Mouse (Mus musculus) heart, embryonic 13.5 days (tissue): ENCODE measurements around the gene Ugt1a6b. TPM values are rescaled to one million over a fixed set of nuclear protein-coding genes. Genes with fewer than 3 reads are reported as not detected.

Experiments
- ATAC-seq: fragments of 200-750 bp; cut with Nextera tagmentation; 2 replicates; pipeline ENCODE4 v1.8.0; 2017; ENCODE audit warnings: moderate TSS enrichment; ENCODE audit not compliant: insufficient number of reproducible peaks, low FRiP score, low TSS enrichment; ENCODE audit errors: extremely low read depth
- H3K27ac ChIP-seq: fragments of 300-500 bp; sonication (generic); replicated peaks from 2 replicates; pipeline ENCODE4 v1.5.1; 2015; ENCODE audit warnings: moderate library complexity, mild to moderate bottlenecking, inconsistent platforms
- H3K27me3 ChIP-seq: fragments of 300-500 bp; sonication (generic); replicated peaks from 2 replicates; pipeline ENCODE4 v1.6.1; 2015; ENCODE audit warnings: mild to moderate bottlenecking, inconsistent platforms
- H3K36me3 ChIP-seq: fragments of 300-500 bp; sonication (generic); 2 replicates; pipeline ENCODE4 v1.6.1; 2015; ENCODE audit warnings: mild to moderate bottlenecking, inconsistent platforms
- H3K4me1 ChIP-seq: fragments of 300-500 bp; sonication (generic); 2 replicates; pipeline ENCODE4 v1.6.1; 2015; ENCODE audit warnings: inconsistent platforms
- H3K4me2 ChIP-seq: fragments of 300-500 bp; sonication (generic); 2 replicates; pipeline ENCODE4 v1.6.1; 2015; ENCODE audit warnings: inconsistent platforms, mild to moderate bottlenecking, moderate library complexity
- H3K4me3 ChIP-seq: fragments of 300-500 bp; sonication (generic); 2 replicates; pipeline ENCODE4 v1.5.1; 2015; ENCODE audit warnings: moderate library complexity, mild to moderate bottlenecking, inconsistent platforms
- H3K9ac ChIP-seq: fragments of 300-500 bp; sonication (generic); 2 replicates; pipeline ENCODE4 v1.6.1; 2015; ENCODE audit warnings: inconsistent platforms, mild to moderate bottlenecking, moderate library complexity
- H3K9me3 ChIP-seq: fragments of 300-500 bp; sonication (generic); 2 replicates; pipeline ENCODE4 v1.6.1; 2016; ENCODE audit warnings: inconsistent platforms
- WGBS: fragments of 180-500 bp; shearing (Covaris S2); methylation state at CpG from one replicate; pipeline ENCODE4 v1.1.7; 2015; ENCODE audit warnings: mixed read lengths; 5-methylcytosine and 5-hydroxymethylcytosine counted together
- polyA plus RNA-seq: library from polyadenylated mRNA; unstranded; fragments of >200 nt; fragmentation: Nextera tagmentation; extraction: Ambion mirVana; gene quantifications from 2 replicates; pipeline ENCODE4 v1.2.1, GENCODE M21; 2015

The Ugt1a6b gene
- polyA plus RNA-seq, 1 experiment from 2014 or later: not detected

DNA sequence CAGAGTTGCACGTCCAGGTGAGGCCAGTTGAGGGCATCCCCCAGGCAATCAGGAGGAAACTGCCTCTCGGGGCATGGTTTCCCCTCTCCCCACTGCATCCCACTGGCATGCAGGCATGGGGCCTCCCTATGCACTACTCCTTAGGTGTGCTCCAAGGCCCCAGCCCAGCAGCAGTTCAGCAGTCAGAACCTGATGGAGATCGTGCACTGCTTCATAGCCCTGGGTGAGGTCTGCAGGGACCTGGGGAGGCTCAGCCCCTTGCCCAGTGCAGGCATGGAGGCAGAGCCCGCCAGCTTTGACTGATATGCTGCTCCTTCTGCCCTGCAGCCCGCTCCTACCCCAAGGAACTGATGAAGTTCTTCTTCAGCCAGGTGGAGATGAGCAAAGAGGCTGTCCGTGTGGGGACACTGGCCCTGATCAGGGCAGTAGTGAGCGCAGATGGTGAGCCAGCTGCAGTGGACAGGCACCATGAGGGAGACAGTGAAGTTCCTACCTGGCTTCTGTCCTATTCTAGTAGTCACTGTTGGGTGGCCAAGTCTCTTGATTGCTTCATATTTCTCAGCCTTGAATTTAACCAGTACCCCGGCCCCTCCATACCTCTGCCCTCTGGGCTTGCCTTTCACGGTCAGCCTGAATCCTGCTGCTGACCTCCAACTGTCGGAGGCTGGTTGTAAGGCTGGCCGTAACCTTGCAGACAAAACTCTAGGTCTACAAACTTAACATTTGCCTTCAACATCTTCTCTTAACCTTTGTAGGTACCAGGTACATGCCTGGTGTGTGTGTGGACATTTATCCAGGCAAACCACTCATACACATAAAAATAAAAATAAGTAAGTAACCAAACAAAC, 132.2 kb downstream of the Ugt1a6b start:
- Histone ChIP-seq H3K4me1 (no peaks in the 10 kb centered on the region), H3K9ac (no peak overlapping the region), H3K27ac (no peak overlapping the region), H3K27me3 (no peaks in the 10 kb centered on the region), H3K4me3 (no peak overlapping the region), H3K4me2 (no peak overlapping the region), H3K36me3 (no peaks in the 10 kb centered on the region), H3K9me3 (peaks cover 94% of the 10 kb centered on the region)
- ATAC-seq: no peak
- WGBS: 52% methylated on average over 11 of the region's 11 CpGs

DNA sequence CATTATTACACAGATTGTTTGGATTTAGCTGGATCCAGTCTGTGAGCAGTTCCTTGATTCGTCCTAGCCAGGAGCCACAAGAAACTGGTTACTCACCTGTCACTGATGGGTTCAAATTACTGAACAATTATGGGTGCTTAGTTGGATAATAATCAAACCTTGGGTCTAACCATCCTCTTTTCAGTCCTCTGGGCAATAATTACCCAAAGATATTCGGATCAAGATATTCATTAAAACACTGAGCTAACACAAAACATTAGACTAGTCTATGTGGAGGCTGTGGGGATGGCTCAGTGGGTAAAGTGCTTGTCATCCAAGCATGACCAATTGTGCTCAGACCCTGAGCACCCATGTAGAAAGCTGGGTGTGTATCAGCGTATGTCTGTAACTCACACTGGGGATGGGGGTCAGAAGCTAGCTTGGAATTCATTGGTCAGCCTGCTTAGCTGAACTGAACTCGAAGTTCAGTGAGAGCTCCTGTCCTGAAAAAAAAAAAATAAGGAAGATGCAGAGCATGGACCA, 132.9 kb downstream of the Ugt1a6b start:
- Histone ChIP-seq H3K4me1 (no peaks in the 10 kb centered on the region), H3K36me3 (no peaks in the 10 kb centered on the region), H3K4me2 (no peak overlapping the region), H3K27ac (no peak overlapping the region), H3K27me3 (no peaks in the 10 kb centered on the region), H3K9me3 (peaks cover 94% of the 10 kb centered on the region), H3K9ac (no peak overlapping the region), H3K4me3 (no peak overlapping the region)
- 50% methylated on average over 4 of the region's 4 CpGs for WGBS
- no peak for ATAC-seq

DNA sequence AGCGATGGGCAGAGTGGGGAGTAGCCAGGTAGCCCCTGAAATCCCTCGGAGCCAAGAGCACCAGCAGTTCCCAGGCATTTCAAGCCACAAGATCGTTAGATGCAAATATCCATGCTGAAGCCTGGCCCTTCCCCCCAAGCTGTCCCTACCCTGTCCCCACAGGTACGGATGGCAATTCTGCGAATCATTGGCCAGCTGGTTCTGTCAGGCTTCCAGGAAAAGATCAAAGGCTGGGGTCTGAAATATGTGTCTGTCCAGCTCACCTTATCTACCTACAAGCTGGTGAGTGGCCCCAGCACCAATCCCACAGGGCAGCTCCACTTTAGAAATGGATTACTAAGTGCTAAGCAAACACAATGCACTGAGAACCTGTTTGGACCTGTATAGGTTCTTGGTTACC, 134.3 kb downstream of the Ugt1a6b start:
- no peak for ATAC-seq
- Histone ChIP-seq H3K4me3 (no peak overlapping the region), H3K36me3 (no peaks in the 10 kb centered on the region), H3K9ac (no peak overlapping the region), H3K9me3 (peaks cover 94% of the 10 kb centered on the region), H3K4me2 (no peak overlapping the region), H3K4me1 (no peaks in the 10 kb centered on the region), H3K27ac (no peak overlapping the region), H3K27me3 (no peaks in the 10 kb centered on the region)
- 62% methylated on average over 5 of the region's 5 CpGs for WGBS

DNA sequence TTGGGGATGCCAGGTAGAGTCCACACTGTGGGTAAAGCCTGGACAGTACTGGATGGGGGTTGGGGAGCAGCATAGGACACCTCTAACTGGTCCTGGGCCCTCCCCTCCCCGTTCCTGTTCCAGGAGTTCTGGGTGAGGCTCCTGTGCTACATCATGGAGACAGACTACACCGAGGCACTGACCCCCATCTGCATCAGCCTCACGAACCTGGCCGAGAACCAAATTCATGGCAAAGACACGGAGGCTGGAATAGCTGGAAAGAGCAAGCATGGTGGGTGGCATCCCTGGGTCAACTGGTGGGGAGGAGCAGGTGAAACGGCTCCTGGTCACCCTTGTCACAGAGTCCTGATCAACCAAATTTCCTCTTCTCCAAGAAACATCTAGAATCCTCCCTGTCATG, 135.7 kb downstream of the Ugt1a6b start:
- Histone ChIP-seq H3K27me3 (no peaks in the 10 kb centered on the region), H3K4me3 (no peak overlapping the region), H3K9me3 (peaks cover 94% of the 10 kb centered on the region), H3K4me1 (no peaks in the 10 kb centered on the region), H3K27ac (no peak overlapping the region), H3K9ac (no peak overlapping the region), H3K36me3 (no peaks in the 10 kb centered on the region), H3K4me2 (no peak overlapping the region)
- ATAC-seq: 0 out of 2 replicates have a peak, but pooled peaks have one; percentile 1
- 68% methylated on average over 6 of the region's 6 CpGs for WGBS

DNA sequence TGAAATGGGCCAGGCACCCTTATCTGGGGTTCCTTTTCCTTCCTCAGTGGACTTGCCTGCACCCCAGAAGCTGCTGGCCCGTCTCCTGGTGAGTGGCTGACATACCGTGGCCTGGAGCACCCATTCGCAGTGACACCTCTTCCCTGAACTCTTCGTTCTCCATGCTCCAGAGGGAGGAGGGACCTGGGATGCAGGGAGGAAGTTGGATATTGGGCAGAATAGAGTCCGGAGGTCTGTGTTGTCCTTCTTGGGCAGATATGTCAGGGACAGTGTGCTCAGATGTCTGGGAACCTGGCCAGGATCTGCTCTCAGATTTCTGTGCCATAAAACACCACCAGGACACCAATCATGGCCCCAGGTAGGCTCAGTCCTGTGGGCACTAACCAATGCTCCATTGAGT, 137.0 kb downstream of the Ugt1a6b start:
- no peak overlapping the region for H3K4me3 ChIP-seq
- H3K27ac ChIP-seq: no peak overlapping the region
- H3K4me1 ChIP-seq: no peaks in the 10 kb centered on the region
- WGBS: 63% methylated on average over 5 of the region's 5 CpGs
- H3K9ac ChIP-seq: no peak overlapping the region
- H3K36me3 ChIP-seq: no peaks in the 10 kb centered on the region
- no peaks in the 10 kb centered on the region for H3K27me3 ChIP-seq
- ATAC-seq: no peak
- H3K9me3 ChIP-seq: peaks cover 95% of the 10 kb centered on the region
- no peak overlapping the region for H3K4me2 ChIP-seq

DNA sequence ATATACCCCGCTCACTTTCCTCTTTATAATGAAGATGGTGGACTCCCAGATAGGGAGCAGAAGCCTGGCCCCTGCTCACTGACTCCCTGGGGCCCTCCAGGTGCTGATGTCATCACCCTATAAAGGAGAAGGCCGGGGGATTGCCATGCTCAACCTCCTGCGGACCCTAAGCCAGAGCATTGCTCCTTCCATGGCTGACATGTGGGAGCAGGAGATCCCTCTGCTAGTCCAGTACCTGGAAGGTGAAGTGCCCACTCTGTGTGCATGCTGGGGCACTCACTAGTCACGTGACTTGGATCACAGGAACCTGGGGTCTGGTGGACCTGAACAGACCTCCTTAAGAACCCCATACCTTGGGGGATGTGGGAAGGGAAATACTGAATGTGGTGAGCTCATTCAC, 137.5 kb downstream of the Ugt1a6b start:
- H3K4me1 ChIP-seq: no peaks in the 10 kb centered on the region
- H3K9ac ChIP-seq: no peak overlapping the region
- 53% methylated on average over 4 of the region's 4 CpGs for WGBS
- no peak overlapping the region for H3K27ac ChIP-seq
- H3K9me3 ChIP-seq: peaks cover 95% of the 10 kb centered on the region
- no peak for ATAC-seq
- no peaks in the 10 kb centered on the region for H3K36me3 ChIP-seq
- H3K4me3 ChIP-seq: no peak overlapping the region
- no peak overlapping the region for H3K4me2 ChIP-seq
- no peaks in the 10 kb centered on the region for H3K27me3 ChIP-seq

DNA sequence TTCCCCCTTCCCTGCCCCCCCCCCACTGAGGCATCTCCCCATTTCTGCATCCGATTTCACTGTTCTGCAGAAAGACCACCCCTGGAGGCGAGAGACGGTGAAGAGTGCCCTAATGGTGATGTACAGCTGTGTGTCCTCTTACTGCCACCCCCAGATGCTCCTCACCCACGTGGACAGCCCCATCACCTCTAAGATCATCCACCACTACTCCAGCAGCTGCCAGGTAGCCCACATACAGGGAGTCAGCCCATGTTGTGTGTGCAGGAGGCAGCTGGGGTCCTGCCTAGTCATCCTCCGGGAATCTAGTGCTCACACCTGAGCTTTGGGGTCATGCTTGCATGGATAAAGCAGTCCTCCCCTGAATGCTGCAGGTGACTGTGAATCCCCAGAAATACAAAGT, 140.8 kb downstream of the Ugt1a6b start:
- 58% methylated on average over 5 of the region's 5 CpGs for WGBS
- Histone ChIP-seq H3K27me3 (no peaks in the 10 kb centered on the region), H3K9me3 (peaks cover 97% of the 10 kb centered on the region), H3K9ac (no peak overlapping the region), H3K4me3 (no peak overlapping the region), H3K4me1 (no peaks in the 10 kb centered on the region), H3K36me3 (no peaks in the 10 kb centered on the region), H3K4me2 (no peak overlapping the region), H3K27ac (no peak overlapping the region)
- no peak for ATAC-seq

DNA sequence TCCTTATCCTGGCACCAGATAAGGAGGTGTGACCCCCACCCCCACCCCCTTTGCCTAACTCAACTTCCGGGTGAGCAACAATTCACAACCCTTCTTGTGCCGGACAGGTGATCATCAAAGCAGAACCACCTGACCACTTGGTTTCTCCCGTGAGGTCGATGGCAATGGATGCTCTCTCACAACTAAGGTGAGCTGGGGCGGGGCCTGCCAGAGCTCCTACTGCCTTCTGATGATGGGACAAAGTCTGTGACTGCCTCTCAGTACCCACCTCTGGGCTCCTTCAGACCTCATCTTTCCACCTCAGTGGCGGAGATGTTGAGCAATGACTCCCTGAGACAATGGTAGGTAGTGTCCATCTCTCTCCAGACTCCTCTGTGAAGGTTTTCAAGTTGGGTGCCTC, 142.8 kb downstream of the Ugt1a6b start:
- Histone ChIP-seq H3K9me3 (peaks cover 97% of the 10 kb centered on the region), H3K27ac (no peak overlapping the region), H3K36me3 (no peaks in the 10 kb centered on the region), H3K4me3 (no peak overlapping the region), H3K4me1 (no peaks in the 10 kb centered on the region), H3K27me3 (no peaks in the 10 kb centered on the region), H3K4me2 (no peak overlapping the region), H3K9ac (no peak overlapping the region)
- ATAC-seq: no peak
- WGBS: 69% methylated on average over 6 of the region's 6 CpGs

DNA sequence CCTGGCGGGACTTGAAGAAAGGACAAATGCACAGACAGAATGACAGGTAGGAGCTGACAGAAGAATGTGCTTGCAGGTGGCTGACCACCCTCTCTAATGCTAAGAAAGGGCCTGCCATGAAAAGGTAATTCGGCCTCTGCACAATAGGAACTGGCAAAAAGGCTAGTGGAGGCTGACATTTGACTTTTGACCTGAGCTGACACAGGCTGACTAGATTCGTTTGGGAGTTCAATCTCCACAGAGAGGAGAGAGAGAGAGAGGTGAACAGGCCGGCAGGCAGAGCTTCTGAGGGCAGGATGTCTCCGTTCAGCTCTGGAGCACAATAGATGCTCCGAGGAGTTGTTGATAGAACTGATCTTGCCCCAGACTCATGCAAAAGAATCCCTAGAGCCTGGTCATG, 143.3 kb downstream of the Ugt1a6b start:
- H3K4me3 ChIP-seq: no peak overlapping the region

DNA sequence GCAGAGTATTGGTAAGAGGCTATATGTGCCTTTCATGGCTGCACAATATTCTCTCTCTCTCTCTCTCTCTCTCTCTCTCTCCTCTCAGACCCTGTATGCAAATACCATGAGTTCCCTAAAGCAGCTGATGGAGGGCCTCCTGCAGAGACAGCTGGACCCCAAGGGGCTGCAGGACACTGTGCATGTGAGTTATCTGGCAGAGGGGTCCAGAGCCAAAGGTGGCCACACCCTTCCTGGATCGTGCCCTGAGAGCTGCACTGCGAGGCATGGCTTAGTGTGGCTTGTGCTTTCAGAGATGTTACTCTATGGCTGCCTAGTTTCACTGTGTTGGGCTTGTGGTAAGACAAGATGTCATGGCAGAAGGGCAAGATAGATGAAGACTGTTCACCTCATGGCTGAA, 144.6 kb downstream of the Ugt1a6b start:
- Histone ChIP-seq H3K4me3 (no peak overlapping the region), H3K4me2 (no peak overlapping the region), H3K27ac (no peak overlapping the region), H3K36me3 (no peaks in the 10 kb centered on the region), H3K9me3 (peaks cover 94% of the 10 kb centered on the region), H3K27me3 (no peaks in the 10 kb centered on the region), H3K4me1 (no peaks in the 10 kb centered on the region), H3K9ac (no peak overlapping the region)
- ATAC-seq: no peak
- 45% methylated on average over 2 of the region's 2 CpGs for WGBS

More for the DNA sequence above, 143.3 kb downstream of the Ugt1a6b start:
- no peaks in the 10 kb centered on the region for H3K4me1 ChIP-seq
- H3K36me3 ChIP-seq: no peaks in the 10 kb centered on the region
- H3K9ac ChIP-seq: no peak overlapping the region
- no peaks in the 10 kb centered on the region for H3K27me3 ChIP-seq
- 41% methylated on average over 6 of the region's 6 CpGs for WGBS
- H3K27ac ChIP-seq: no peak overlapping the region
- H3K4me2 ChIP-seq: no peak overlapping the region
- no peak for ATAC-seq
- H3K9me3 ChIP-seq: peaks cover 97% of the 10 kb centered on the region

DNA sequence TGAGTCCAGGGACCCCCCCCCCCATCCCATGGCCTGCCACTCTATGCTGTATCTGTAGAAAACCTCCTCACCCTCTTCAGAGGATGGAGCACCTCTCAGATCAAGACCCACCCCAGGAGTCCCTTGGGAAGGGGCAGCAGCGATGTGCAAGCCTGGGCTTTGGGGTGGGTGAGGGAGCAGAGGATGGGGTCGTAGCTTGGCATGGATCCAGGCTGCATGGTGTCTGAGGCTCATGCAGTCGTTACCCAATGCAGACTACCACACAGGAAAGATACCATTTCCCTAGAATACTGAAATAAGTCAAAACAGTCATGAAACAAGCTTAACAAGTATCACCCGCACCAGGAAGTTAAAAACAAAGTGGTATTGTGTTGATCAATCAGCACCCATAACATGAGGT, 145.6 kb downstream of the Ugt1a6b start:
- Histone ChIP-seq H3K9ac (no peak overlapping the region), H3K27ac (no peak overlapping the region), H3K36me3 (no peaks in the 10 kb centered on the region), H3K4me3 (no peak overlapping the region), H3K4me2 (no peak overlapping the region), H3K4me1 (no peaks in the 10 kb centered on the region), H3K27me3 (no peaks in the 10 kb centered on the region), H3K9me3 (peaks cover 95% of the 10 kb centered on the region)
- ATAC-seq: no peak
- WGBS: 56% methylated on average over 4 of the region's 4 CpGs

DNA sequence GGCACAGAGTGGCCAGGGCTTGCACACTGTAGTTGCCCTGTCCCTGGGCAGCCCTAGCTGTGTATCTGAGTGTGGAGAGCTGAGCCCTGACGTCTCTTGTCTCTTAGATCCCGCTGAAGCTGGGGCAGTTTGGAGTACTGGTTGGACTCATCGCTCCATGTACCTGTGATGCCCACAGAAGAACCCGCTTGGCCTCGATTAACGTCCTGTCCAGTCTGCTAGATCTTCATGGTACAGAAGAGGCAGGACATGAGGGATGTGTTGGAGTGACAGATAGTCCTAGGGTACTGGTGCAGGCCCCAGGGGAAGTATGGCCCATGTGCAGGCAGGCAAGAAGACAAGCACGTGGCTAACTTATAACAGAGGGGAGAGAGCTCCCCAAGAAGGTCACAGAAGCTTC, 146.5 kb downstream of the Ugt1a6b start:
- Histone ChIP-seq H3K27me3 (no peaks in the 10 kb centered on the region), H3K27ac (no peak overlapping the region), H3K9ac (no peak overlapping the region), H3K4me2 (no peak overlapping the region), H3K4me3 (no peak overlapping the region), H3K36me3 (no peaks in the 10 kb centered on the region), H3K9me3 (peaks cover 95% of the 10 kb centered on the region), H3K4me1 (no peaks in the 10 kb centered on the region)
- WGBS: 72% methylated on average over 7 of the region's 7 CpGs
- ATAC-seq: no peak
